Mouse (Mus musculus) lung, postnatal 10 days (tissue): ENCODE measurements around the gene Pde8a.

ENCODE experiments used
- DNase-seq: peaks from one replicate; pipeline ENCODE4 v3.0.0; 2021

The Pde8a gene

DNA sequence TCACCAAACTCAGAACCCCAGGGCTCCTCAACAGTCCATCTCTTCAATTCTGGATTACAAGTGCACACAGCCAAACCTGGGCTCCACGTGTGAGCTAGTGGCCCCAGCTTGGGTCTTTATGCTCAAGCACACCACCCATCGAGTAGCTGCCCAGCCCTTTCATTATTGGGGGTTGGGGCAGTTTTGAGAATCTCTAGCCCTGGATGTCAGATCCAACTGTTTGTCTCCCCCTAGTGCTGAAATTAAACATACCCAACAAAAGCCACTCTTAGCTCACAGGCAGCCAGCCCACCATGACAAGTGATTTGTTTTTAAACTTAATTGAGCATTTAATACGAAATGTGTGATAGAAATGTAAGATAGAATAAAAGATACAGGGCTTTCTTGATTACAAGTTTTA, 128.2 kb downstream of the Pde8a start:
- DNase-seq = peak; percentile 64

- no peak for DNase-seq
These were observed 129.1 kb downstream of the Pde8a start for GRCm38 (mm10) chr7:81342356-81343094.

DNA sequence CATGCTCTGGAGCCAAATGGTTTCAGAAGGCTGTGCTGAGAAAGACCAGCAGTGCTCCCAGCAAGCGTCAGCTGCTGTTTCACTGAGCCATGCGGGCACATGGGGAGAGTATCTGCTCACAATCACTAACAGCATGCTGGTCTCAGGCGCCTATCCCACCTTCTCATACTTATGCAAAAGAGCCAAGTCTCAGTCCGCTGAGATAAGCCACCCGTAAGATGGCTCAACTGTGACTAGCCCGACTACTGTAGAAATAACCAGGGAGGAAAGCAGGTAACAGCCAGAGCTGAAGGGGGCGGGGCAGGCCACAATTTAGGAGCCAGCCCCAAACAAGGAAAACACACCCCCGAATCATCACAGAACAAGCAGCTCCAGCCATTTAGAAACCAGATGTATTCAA, 129.9 kb downstream of the Pde8a start:
- no peak for DNase-seq

- DNase-seq = no peak
These were observed 130.4 kb downstream of the Pde8a start for GRCm38 (mm10) chr7:81343831-81344230.

- DNase-seq = peak; percentile 97
These were observed 131.4 kb downstream of the Pde8a start, which contains the start of gene Rps17 for GRCm38 (mm10) chr7:81344544-81345446. TSS of gene Rps17 (minus strand) at chr7:81345254.

GRCm38 (mm10) chr7:81345447-81346170, 132.2 kb downstream of the Pde8a start:
- no peak for DNase-seq

DNA sequence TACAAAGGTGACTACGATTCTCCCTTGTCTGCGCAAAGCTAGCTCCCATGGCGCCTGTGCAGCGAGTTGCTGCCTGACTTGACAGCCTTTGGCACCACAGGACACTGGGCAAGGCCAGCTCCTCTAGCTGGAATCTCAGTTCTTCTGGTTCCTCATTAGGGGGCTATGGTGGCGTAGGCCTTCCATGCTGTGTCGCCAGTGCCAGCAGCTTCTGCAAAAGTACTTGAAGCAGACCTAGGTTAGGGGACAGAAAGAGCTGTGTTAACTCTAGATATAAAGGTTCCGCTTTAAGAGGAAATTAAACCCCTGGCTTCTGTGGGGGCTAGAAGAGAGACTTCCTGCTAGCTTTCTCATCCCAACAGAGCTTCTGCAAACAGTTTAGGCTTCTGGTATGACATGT, 134.8 kb downstream of the Pde8a start:
- no peak for DNase-seq

DNA sequence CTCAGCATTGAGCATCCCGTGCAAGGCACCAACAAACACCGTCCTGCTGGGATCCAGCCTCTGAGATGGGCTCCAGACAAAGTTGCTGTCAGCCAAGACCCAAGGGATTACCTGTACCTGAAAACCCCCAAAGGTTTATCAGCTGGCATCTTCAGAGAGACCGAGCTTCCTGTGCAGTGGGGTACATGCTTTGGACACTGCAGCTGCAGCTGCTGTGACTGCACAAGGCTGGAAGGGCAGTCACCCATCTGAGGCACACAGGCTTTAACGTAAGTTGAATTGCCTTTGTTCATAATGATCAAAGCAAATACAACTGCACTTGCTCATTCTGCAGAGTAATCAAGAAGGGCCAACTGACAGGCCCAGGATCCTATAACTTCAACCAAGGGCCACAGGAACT, 138.4 kb downstream of the Pde8a start:
- no peak for DNase-seq

GRCm38 (mm10) chr7:81355746-81356145, 142.3 kb downstream of the Pde8a start:
- no peak for DNase-seq

DNA sequence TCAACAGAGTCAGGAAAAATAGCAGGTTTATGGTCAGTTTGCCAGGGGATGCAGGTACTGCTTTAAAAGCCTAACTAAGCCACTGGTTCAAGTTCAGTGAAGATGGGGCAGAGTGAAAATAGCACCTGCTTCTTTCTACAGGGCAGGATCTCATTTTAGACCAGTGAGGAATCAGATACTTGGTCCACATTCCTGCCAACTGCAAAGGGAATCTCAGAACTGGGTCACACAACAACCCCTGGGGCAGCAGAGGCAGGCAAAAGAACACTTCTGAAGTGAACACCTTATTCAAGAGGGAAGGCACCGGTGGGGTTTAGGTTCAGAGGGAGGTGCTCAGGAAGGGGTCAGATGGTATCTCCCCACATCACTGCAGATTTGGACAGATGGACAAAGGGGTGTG, 143.0 kb downstream of the Pde8a start:
- DNase-seq = no peak

- no peak for DNase-seq
These were observed 143.6 kb downstream of the Pde8a start for GRCm38 (mm10) chr7:81356975-81357374.

DNA sequence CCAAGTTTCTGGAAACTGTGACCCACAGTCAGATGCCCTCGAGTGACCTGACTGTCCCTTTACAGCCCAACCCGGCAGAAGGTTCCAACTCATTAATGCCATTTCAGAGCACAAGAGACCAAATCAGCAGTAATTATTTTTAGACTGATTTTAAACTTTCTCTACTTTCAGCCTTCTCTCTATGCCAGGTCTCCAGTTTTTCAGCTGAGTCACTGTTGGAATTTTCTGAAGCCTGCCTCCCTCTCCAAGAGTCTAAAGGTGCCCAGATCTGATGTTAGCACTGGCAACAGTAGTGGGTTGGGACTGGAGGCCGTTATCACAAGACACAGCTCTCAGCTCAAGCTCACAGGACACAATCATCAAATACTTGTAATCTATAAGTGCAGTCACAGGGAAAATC, 154.6 kb downstream of the Pde8a start:
- DNase-seq = no peak

- DNase-seq = no peak
These were observed 156.3 kb downstream of the Pde8a start for GRCm38 (mm10) chr7:81369724-81370123.

GRCm38 (mm10) chr7:81371811-81372210, 158.4 kb downstream of the Pde8a start:
- DNase-seq = no peak

- DNase-seq = peak; percentile 65
These were observed 159.0 kb downstream of the Pde8a start for GRCm38 (mm10) chr7:81372337-81372920.

GRCm38 (mm10) chr7:81379363-81379762, 166.0 kb downstream of the Pde8a start:
- DNase-seq = no peak
